In genomic region chr11:105125735-105126519, GRCm38 (mm10) we compare ENCODE assay signal across 8 mouse cellular contexts. TPM values are rescaled to one million over a fixed set of nuclear protein-coding genes. Genes with fewer than 3 reads are reported as not detected.
DNase-seq lines count a peak whose midpoint lies in the region; ATAC-seq lines count a peak whose summit lies in the region.

TSS of gene Mettl2 (plus strand) at chr11:105126425.

- H3K4me2 ChIP-seq in heart, embryonic 13.5 days = peak within 1 kb of the TSS; percentile 91
- H3K4me2 ChIP-seq in liver, embryonic 12.5 days = peak within 1 kb of the TSS; percentile 82
- H3K4me2 ChIP-seq in stomach, embryonic 15.5 days = peak within 1 kb of the TSS; percentile 82

- 0 out of 2 replicates have a peak within 1 kb of the TSS, but pooled peaks have one; percentile 23 for H3K27ac ChIP-seq in brown adipose tissue, adult 24 weeks (replicated peaks; ENCODE audit: low read depth, low read length)
- H3K27ac ChIP-seq in heart, embryonic 13.5 days (replicated peaks) = peak within 1 kb of the TSS; percentile 77
- H3K27ac ChIP-seq in liver, embryonic 12.5 days = peak within 1 kb of the TSS; percentile 89
- peak within 1 kb of the TSS; percentile 86; the same call in 1 of the 2 replicates for H3K27ac ChIP-seq in stomach, embryonic 15.5 days

- H3K4me1 ChIP-seq in brown adipose tissue, adult 24 weeks (ENCODE audit: control insufficient read depth, insufficient read depth, insufficient read length, low read length) = peaks cover 6% of the 10 kb centered on the region; the same call in 1 of the 2 replicates
- H3K4me1 ChIP-seq in heart, embryonic 13.5 days = peaks cover 13% of the 10 kb centered on the region
- peaks cover 49% of the 10 kb centered on the region for H3K4me1 ChIP-seq in liver, embryonic 12.5 days
- H3K4me1 ChIP-seq in stomach, embryonic 15.5 days = peaks cover 11% of the 10 kb centered on the region

- no peaks in the 10 kb centered on the region for H3K27me3 ChIP-seq in heart, embryonic 13.5 days (replicated peaks)
- no peaks in the 10 kb centered on the region for H3K27me3 ChIP-seq in liver, embryonic 12.5 days (replicated peaks)
- H3K27me3 ChIP-seq in stomach, embryonic 15.5 days (replicated peaks) = no peaks in the 10 kb centered on the region

- peaks cover 23% of the 10 kb centered on the region for H3K36me3 ChIP-seq in heart, embryonic 13.5 days
- H3K36me3 ChIP-seq in liver, embryonic 12.5 days = peaks cover 24% of the 10 kb centered on the region
- H3K36me3 ChIP-seq in stomach, embryonic 15.5 days = peaks cover 3% of the 10 kb centered on the region; the same call in 1 of the 2 replicates

- DNase-seq in CD4-positive, CD25-positive, alpha-beta regulatory T cell, adult 2 months (ENCODE audit: low read depth, low spot score) = peak; percentile 92
- DNase-seq in fat pad, adult 2 months (ENCODE audit: extremely low read depth, low read depth, low spot score) = peak; percentile 10
- DNase-seq in kidney, postnatal 10 days = peak; percentile 93
- DNase-seq in natural killer cell, adult 2 months (ENCODE audit: low spot score in 2 of 2) = peak; percentile 71 to 75

- peak within 1 kb of the TSS; percentile 83 for H3K9ac ChIP-seq in heart, embryonic 13.5 days
- H3K9ac ChIP-seq in liver, embryonic 12.5 days = peak within 1 kb of the TSS; percentile 81
- peak within 1 kb of the TSS; percentile 55 for H3K9ac ChIP-seq in stomach, embryonic 15.5 days

- ATAC-seq in heart, embryonic 13.5 days (ENCODE audit: extremely low read depth, insufficient number of reproducible peaks, low FRiP score, low TSS enrichment) = peak; percentile 93
- peak; percentile 85 for ATAC-seq in liver, embryonic 12.5 days
- ATAC-seq in stomach, embryonic 15.5 days (ENCODE audit: insufficient read depth, low FRiP score, low read depth) = peak; percentile 90

- no peaks in the 10 kb centered on the region for H3K9me3 ChIP-seq in heart, embryonic 13.5 days
- H3K9me3 ChIP-seq in liver, embryonic 12.5 days (replicated peaks) = no peaks in the 10 kb centered on the region
- no peaks in the 10 kb centered on the region for H3K9me3 ChIP-seq in stomach, embryonic 15.5 days

- 3% methylated on average over 34 of the region's 38 CpGs for WGBS in heart, embryonic 13.5 days
- WGBS in liver, embryonic 12.5 days (ENCODE audit: insufficient replicate concordance) = 1% methylated on average over 36 of the region's 38 CpGs
- WGBS in stomach, embryonic 15.5 days = under 1% methylated on average over 38 of the region's 38 CpGs

- H3K4me3 ChIP-seq in brown adipose tissue, adult 24 weeks (ENCODE audit: insufficient read depth, low read depth, low read length) = peak within 1 kb of the TSS; percentile 92
- peak within 1 kb of the TSS; percentile 82 for H3K4me3 ChIP-seq in heart, embryonic 13.5 days
- H3K4me3 ChIP-seq in liver, embryonic 12.5 days = peak within 1 kb of the TSS; percentile 100
- peak within 1 kb of the TSS; percentile 80 for H3K4me3 ChIP-seq in stomach, embryonic 15.5 days (replicated peaks)

RNA-seq across cellular contexts. Expression of gene Mettl2, which starts in this region (rescaled TPM):
- 7.5 and 13.6 TPM in 2 replicates for polyA plus RNA-seq in brown adipose tissue, adult 24 weeks (2012; ENCODE audit: insufficient read depth, insufficient read length, missing spikeins)
- 26.8 and 29.7 TPM in 2 replicates for polyA plus RNA-seq in heart, embryonic 13.5 days (2015; fragmentation: Nextera tagmentation; extraction: Ambion mirVana)
- polyA plus RNA-seq in liver, embryonic 12.5 days (2016; fragmentation: Nextera tagmentation; extraction: Ambion mirVana) = 34.3 and 35.1 TPM in 2 replicates
- polyA plus RNA-seq in stomach, embryonic 15.5 days (2015; fragmentation: Nextera tagmentation; extraction: Ambion mirVana) = 36.1 and 40.1 TPM in 2 replicates

Comparison
In these comparisons a context has a peak if more than half of its experiments do, and no peak if none do; other contexts are left out.
1. Peak in every context shown above with its lines: DNase-seq, ATAC-seq, H3K4me3 ChIP-seq and H3K27ac ChIP-seq.
2. DNase-seq: peak in every context shown above with its lines; median percentile 93 in kidney, postnatal 10 days; 92 in CD4-positive, CD25-positive, alpha-beta regulatory T cell, adult 2 months; 73 in natural killer cell, adult 2 months; 10 in fat pad, adult 2 months.
3. H3K27ac ChIP-seq: peak in every context shown above with its lines; median percentile 89 in liver, embryonic 12.5 days; 86 in stomach, embryonic 15.5 days; 77 in heart, embryonic 13.5 days; 23 in brown adipose tissue, adult 24 weeks.